Mouse (Mus musculus) inflammation-experienced regulatory T-cells, adult 6 months (primary cell): ENCODE measurements around the gene Glrx5. TPM values are rescaled to one million over a fixed set of nuclear protein-coding genes. Genes with fewer than 3 reads are reported as not detected.

Experiments
- ATAC-seq: one replicate; pipeline ENCODE4 v1.8.0; 2017
- polyA plus RNA-seq, 3 experiments: library from polyadenylated mRNA; unstranded; fragments of 100-300 nt; shearing (Covaris generic); gene quantifications; one replicate each; pipeline ENCODE4 v1.2.1; 2017

Glrx5 gene
- polyA plus RNA-seq, 3 experiments from 2014 or later, result 4.0 to 6.9 (median 6.6) TPM

DNA sequence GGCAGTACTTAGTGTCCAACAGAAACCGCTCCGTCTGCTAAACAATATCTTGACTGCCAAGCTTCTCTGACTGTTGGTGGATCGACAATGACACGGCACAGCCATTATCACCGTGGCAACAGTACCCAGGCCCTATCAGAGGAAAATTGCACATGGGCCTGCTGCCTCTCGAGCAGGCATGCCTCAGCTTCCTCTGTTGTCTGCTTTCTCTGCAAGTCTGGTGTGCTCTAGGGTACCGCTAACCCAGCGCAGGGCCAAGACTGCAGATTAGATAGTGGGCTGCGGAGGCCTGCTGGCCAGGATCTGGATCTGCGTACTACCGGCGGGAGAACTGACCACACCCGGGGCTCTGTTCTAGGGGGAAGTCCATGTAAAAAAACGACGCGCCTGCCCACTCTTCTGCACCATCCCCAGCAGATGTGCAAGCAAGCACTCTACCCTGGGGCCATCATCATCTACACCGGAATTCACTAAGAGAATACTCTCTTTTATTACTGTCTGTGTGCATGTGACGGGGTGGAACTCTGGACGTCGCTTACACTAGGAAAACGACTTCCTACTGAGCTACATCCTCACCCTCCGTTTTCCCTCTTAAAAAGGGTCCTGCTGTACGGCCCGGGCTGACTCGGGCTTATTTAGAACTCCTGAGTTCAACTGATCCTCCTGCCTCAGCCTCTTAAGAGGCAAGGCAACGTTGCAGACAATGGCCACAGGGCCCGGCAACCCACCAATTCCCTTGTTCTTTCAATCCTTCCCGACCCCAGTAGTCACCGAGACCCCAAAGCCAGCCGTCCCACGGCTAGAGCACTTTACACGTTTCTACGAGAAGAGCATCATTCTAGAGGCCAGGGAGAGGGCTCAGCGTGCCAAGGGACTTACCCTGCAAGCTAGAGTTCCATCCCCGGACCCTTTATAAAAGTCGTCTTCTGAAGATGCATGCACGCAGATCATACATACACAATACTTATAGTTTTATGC lies 1.1 kb upstream of the Glrx5 start:
- no peak for ATAC-seq

DNA sequence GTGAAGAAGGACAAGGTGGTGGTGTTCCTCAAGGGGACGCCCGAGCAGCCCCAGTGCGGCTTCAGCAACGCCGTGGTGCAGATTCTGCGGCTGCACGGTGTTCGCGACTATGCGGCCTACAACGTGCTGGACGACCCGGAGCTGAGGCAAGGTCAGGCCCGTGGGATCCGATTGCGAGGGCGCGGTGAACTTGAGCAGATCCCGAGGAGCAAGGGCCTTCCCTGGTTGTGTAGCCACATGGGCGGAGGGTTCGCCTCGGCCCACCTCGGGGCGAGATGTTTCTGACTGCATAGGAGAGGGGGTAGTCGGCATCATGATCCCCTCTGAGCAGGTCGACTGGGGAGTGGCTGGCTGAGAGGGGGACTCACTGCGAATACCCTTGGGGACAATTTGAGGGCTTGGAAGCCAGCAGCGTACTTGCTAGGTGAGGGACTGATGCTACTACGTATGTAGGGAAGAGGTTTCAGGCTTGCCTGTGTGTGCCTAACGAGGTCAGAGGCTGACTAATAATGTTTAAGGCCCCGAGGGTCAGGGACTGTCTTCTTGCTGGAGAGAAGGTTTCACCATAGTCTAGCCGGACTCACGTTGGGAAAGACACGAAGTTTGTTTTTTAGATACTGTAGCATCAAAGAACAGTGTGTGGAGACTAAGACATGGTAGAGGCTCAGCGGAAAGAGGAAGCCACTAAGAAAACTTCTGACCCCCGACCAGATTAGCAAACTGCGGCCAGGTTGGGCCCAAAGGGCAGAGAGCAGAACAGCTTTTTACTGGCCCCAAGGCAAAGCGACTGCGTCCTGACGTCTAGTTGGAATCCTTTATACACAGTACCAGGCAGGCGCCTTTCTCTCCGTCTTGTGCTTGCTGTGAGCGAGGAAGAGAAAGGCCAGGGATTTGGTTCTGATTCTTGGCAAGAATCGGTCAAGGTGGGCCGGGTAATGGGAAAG lies 616 bp downstream of the Glrx5 start:
- ATAC-seq, result peak; percentile 7

DNA sequence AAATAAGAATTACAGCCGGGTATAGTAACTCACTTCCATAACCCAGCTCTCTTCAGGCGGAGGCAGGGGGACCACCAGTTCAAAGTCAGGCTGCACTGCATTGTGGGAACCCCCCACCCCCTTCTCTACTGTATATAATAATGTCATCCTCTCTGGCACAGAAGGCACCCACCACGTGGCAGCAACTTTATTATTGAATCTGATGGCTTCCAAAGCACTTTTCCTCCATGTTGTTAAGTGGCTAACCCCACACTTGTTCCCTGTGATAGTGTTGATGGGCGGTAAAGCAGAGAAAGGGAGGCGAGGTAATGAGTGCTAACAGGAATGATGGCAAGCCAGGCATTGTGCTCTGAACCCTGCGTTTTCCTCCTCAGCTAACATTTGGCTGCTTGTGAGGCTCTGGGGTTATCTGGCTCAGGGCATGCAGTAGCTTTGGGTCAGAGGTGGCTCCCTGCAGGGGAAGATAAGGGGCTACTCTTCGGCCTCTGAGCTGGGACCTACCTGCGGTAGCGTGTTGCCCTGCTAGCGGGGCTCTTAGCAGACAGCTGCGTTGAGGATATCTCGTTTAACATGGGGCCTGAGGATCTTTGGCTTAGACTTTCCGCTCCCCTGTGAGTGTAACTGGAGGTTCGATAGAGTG lies 1.8 kb downstream of the Glrx5 start:
- ATAC-seq, result no peak

DNA sequence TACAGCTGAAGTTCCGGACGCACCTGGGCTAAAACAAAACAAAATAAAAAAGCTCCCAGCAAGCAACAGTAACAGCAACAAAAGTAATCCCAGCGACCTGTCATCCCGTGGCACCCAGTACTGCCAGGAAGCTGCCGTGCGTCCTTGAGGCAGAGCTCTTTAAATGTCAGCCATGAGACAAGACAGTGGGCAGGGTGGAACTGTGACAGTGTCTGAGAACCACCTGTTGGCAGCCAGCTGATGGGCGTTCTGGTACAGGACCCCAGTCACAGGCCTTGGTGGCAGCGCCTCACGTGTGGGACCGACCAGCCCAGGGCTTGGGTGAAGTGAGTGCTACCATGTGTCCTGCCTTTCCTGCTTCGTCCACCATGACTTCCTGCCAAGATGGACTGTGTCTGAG lies 5.7 kb downstream of the Glrx5 start:
- no peak for ATAC-seq

DNA sequence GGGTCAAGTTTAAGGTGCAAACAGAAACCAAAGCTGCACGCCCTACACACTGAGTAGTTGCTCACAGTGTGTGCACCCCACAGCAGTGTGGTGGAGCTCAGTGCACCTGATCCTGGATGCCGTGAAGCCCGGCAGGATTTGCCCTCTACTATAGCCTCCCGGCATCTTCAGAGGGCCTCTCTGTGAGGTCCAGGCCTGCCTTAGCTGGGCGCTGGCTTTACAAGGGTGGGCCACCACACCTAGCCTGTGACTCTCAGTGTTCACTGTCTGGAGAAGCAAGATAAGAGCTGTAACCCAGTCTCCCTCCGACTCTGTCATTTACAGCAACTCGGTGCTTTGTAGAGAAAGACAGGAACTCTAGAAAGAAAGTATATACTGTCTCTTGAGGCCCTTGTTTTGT lies 6.4 kb downstream of the Glrx5 start:
- ATAC-seq, result no peak

DNA sequence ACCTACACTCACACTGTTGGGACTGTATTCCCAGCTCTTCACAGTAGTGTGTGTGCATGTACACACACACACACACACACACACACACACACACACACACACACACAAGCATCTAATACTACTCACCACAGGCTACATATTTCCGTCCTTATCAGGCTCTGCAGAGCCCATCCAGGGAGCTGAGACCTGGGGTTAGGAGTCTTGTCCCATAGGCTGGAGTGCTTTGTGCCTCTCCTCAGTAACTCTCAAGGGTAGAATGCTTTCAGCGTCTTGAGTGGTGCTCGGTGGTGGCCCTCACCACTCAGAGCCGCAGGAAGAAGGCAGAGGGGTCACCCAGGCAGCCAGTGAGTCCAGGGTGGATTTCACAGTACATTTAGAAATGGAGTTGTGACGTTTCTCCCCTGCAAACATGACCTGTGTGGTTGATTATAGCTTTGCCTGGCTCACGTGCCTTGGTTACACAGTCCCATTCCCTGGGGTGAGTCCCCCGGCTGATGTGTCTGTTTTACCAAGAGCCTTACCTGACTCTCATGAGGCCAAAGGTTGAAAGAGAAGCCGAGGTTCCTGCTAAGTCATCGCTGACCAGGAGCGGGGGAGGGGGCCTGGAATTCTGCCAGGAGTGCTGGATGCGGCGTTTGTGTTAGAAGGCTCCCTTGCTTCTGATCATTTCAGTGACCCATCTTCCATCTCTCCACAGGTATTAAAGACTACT lies 7.2 kb downstream of the Glrx5 start:
- no peak for ATAC-seq

DNA sequence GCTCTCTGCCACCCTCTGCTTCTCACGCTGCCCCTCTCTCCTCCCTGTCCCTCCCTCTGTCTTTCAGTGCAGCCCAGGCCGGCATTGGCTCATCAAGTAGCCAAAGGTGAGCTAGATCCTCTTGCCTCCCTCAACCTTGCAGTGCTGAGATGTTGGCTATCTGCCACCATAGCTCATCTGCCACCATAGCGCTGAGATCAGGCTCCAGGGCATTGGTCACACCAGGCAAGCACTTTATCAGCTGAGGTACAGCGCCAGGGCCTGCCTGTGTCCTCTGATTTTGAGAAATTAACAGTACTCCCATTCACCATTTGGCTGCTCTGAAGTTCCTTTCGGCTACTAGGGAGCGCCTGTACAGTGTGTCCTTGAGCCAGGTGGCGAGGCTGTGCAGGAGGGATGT lies 8.5 kb downstream of the Glrx5 start:
- no peak for ATAC-seq

DNA sequence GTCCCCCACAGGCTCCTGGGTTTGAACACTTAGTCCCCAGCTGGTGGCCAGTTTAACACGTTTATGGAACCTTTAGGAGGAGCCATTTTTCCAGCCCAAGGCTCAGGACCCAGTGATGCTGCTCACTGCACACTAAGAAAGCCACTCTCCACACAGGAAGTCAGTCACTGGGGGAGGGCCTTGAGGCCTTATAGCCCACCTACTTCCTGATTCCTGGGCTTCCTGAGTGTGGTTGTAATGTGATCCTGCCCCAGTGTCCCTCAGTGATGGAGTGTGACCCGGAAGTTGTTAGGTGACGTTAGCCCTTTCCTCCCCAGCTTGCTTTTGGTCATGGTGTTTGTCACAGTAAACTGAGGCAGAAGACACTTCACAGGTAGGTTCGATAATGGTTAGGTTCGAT lies 10.6 kb downstream of the Glrx5 start:
- no peak for ATAC-seq

DNA sequence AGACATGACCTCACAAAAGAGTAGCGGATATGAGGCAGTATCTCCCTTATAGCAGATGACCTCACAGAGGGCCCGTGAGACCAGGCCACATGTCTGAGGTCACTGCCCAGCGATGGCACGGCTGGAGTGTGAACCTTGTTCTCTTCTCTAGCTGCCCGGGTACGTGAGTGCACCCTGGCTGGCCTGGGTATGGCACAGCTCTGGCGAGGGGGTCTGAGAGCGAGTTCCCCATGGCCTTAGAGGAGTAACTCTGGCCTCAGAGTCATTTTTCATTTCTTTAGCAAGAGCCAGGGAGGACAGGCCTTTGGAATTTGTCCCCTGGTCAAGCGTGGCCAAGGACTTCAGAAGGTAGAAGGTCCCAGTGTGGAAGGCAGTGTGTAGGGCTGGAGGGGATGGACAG lies 12.3 kb downstream of the Glrx5 start:
- no peak for ATAC-seq

DNA sequence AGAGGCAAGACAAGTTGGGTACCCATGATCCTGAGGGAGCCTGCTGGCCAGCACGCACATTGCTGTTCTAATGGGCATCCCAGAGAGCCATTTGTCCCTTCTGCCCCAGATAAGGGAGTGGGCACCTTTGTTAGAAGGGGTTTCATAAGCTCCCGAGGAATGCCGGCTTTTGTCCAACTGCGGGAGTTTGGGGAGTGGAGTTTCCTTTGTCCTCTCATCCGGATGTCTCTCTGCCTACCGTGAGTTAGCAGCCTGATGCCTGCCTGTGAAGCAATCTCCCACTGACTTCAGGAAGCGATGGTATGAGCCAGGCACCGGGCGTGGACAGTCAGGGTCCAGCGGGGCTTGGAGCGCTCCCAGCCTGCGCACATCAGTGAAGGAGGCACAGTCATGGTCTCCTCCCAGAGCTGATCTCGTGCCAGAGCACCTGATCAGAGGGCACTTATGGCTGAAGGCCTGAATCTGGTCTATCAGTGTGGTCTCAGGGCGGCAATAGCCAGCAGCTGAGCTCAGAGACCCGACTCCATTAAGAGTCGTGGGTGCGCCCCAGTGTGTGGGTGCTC lies 15.9 kb downstream of the Glrx5 start:
- no peak for ATAC-seq

DNA sequence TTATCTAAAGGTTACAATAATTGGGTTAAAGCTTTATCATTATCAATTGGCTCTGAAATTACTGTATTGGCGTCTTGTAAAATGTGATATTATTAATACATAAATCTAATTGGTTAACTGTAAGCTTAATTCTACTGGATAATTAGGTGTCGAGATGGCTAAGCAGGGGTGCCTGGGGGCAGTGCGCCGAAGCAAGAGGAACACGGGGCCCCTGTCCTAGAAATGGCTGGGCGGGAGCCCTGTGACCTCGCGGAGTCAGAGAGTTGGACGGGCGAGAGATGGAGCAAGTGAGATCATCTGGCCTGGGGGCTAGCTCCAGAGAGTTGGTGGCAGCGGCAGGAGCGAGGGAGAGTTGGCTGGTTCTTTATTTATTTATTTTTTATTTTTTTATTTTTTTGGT lies 17.3 kb downstream of the Glrx5 start:
- no peak for ATAC-seq

DNA sequence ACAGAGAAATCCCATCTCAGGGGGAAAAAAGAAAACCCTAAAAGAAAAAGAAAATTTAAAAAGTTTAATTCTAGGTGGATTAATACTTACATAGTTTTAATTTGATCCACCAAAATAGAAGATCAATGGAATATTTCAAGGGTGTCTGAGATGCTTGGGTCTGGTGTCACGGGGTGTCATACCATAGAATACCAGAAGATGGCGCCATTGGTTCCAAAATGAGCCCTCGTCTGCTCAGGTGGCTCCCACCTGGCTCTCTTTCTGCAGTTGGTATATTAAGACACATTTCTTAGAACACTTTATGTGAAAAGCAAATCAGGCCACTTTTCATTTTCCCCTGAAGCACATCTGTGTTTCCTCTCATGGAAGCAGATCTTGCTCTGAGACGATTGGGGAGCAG lies 18.4 kb downstream of the Glrx5 start:
- ATAC-seq, result peak; percentile 48

DNA sequence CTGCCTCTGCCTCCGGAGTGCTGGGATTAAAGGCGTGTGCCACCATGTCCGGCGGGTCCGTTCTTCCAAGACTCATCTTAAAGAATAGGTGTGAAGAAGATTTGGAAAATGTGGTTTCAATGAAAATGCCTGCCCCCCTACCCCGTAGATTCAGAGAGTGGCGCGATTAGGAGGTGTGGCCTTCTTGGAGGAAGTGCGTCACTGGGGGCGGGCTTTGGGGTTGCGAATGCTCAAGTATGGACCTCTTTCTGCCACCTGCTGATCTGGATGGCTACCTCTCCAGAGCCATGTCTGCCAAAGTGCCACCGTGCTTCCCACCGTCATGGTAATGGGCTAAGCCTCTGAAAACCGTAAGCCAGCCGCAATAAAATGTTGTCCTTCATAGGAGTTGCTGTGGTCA lies 21.6 kb downstream of the Glrx5 start:
- no peak for ATAC-seq

DNA sequence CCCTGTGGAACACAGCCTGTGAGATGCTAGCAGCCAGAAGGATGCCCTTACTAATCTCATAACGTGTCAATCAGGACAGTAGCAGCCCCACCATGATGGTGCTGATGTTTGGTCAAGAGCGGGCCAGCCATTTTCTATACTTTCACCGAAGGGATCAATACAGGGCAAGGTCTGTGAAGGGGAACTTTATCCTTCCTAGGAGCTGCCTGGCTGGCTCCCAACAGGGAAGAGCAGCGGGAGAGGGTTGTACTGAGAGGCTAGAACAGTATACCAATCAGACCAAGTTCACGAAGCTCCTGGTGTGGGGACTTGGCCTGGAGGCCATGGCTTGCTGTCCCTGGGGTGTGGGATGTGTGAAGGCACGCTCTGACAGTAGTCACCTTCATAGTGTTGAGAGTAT lies 22.8 kb downstream of the Glrx5 start:
- no peak for ATAC-seq

DNA sequence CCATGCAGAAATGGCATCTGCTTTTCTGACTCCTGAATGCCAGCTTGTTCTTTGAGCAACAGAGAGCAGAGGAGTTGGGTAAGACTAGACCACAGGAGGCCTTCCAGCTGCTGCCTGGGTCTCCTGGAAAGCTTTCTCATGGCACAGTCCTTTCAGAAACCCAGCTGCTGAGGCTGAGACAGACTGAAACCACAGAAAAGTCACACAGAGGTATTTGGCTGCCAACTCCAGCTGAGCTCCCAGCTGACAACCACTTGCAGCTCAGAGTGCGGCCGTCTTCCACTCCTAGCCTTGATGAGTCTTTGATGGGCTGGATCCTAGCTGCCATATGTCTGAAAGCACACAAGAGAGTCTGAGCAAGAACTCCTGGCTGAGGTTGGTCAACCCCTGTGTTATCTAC lies 27.5 kb downstream of the Glrx5 start:
- ATAC-seq, result no peak

DNA sequence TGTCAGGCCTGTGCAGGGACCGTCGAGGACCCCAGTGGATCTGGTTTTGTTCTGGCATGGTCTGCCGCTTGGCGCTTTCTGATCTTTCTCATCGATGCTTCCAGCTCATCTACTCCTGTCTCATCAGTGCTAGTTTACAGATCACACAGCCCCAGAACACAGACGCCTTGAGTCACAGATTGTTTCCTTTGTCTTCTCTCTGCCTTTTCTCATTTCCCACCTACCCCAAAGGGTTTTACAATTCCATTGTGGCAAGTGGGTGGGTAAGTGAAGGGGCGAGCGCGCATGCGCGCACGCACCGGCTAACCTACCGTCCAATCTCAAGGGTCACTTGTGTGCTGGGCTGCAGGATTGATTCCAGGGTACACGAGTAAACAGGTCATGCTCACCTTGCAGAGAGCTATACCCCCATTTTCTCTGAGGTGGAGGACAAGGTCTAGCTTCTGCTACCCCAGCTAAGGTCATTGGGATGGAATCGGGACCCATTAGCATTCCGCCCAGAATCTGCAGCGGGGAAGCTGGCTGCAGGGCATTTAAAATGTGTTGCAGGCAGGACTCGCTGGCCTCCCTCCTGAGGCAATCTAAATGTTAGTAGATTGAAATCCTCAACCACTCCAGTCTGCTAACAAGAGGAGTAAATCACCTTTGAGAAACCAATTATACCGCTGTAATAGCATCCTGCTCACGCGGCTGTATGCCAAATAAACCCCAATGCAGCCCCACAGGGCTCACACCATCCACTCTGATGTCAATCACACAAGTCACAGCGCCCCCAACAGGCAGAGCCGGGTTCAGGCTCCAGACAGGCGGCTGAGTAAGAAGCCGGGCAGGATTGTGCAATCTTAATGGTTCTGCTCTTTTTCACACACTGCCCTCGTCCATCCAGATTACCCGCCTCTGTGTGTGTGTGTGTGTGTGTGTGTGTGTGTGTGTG lies 31.0 kb downstream of the Glrx5 start:
- ATAC-seq, result no peak

DNA sequence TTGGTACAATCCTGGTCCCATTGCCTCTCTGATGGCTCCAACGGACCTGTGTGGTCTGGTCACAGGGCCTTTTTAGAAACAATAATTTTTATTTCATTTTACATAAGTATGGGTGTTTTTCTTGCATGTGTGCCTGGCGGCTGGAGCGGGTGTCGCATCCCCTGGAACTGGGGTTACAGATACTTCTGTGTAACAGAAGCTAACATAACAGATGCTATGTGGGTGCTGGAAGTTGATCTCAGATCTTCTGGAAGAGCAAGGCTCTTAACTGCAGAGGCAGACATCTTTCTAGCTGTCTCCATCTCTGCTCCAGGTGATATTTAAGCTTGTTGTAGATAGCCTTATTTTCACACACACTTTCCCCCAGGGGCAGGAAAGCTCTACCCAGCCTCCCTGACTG lies 31.7 kb downstream of the Glrx5 start:
- ATAC-seq, result no peak

DNA sequence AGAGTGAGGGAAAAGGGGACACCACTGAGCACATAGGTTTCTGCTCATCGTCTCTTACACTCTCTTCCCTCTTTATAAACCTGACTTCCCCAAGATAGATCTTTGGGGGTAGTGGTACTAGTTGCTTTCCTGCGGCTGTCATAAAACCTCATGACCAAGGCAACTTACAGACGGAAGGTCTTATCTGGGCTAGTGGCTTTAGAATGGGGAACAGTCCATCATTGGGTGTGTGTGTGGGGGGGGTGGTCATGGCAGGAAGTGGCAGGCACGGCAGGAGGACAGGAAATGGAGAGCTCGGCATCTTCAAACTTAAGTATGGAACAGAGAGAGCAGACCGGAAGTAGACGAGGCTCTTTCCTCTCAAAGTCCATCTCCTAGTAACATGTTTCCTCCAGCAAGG lies 32.6 kb downstream of the Glrx5 start:
- no peak for ATAC-seq

DNA sequence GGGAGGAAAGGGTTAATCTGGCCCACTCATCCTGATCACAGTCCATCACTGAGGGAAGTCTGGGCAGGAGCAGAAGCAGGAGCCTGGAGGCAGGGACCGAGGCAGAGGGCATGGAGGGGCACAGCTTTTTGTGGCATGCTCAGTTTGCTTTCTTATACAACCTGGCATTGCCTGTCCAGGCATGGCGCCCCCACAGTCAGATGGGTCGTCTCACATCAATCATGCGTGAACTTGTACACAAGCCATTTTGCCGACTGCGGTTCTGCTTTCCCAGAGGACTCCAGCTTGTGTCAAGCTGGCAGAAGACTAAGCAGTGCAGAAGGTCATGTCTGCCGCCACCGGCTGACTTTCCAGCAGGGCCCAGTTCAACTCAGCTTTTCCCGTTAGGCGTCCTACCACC lies 34.0 kb downstream of the Glrx5 start:
- no peak for ATAC-seq

DNA sequence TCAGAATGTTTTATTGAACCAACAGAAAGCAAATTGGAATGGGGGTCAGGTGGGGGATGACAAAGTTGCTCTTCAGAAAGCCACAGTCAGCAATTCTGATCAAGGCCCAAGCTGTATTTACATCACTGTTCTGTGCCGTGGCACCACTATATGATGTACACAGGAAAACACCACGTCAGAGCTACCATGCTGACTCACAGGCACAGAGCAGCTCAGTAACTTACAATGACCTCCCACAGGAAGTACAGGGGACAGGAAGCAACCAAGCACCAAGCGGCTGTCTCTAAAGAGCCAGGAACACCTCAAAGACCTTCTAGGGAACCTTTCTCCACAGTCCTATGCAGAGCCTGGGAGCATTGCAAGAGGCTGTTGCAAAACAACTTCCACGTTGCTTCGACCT lies 36.4 kb downstream of the Glrx5 start:
- peak; percentile 96 for ATAC-seq

DNA sequence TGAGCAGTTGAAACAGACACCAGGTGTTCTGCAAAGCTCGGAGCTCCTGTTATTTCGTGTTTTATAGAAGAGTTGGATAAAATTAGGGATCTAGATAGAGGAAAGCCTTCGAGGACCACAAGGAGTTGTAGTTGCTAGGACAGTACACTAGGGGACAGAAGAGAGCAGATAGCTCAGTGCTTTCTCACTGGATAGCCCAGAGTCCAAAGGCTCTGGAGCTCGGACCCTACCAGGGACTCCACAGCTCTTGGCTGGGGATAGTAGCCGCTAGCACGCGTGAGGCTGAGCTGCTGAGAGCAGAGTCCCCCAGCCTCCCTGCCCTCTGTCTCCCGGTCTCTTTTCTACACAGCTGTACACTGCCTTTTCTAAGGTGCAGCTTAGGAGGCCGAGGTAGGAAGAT lies 41.2 kb downstream of the Glrx5 start:
- ATAC-seq, result no peak
